Mouse (Mus musculus) liver, embryonic 11.5 days (tissue): Measurements from ENCODE around the gene Pitpna. TPM values are rescaled to one million over a fixed set of nuclear protein-coding genes. Genes with fewer than 3 reads are reported as not detected.
A peak's percentile ranks its signal among the peaks of the same experiment; 100 is the strongest.

ENCODE experiments used
- ATAC-seq: fragments of 200-750 bp; cut with Nextera tagmentation; replicated peaks from 2 replicates; pipeline ENCODE4 v1.8.0; 2017; ENCODE audit warnings: moderate number of reproducible peaks, mild to moderate bottlenecking, moderate TSS enrichment, moderate library complexity; ENCODE audit not compliant: low FRiP score
- DNase-seq: peaks from one replicate; pipeline ENCODE4 v3.0.0-alpha.2; 2017; ENCODE audit warnings: low spot score
- H3K27ac ChIP-seq: fragments of 300-500 bp; sonication (generic); 2 replicates; pipeline ENCODE4 v1.5.1; 2014; ENCODE audit warnings: mild to moderate bottlenecking, low read depth, low read length, control low read depth
- H3K27me3 ChIP-seq: fragments of 300-500 bp; sonication (generic); replicated peaks from 2 replicates; pipeline ENCODE4 v1.6.1; 2014; ENCODE audit warnings: low read length, mixed read lengths; ENCODE audit not compliant: control insufficient read depth, insufficient read depth
- H3K36me3 ChIP-seq: fragments of 300-500 bp; sonication (generic); 2 replicates; pipeline ENCODE4 v1.6.1; 2014; ENCODE audit warnings: mild to moderate bottlenecking, low read length, moderate library complexity, mixed read lengths; ENCODE audit not compliant: control insufficient read depth, insufficient read depth
- H3K4me1 ChIP-seq: fragments of 300-500 bp; sonication (generic); replicated peaks from 2 replicates; pipeline ENCODE4 v1.6.1; 2014; ENCODE audit warnings: low read length, mixed read lengths; ENCODE audit not compliant: control insufficient read depth, insufficient read depth
- H3K4me2 ChIP-seq: fragments of 300-500 bp; sonication (generic); 2 replicates; pipeline ENCODE4 v1.6.1; 2014; ENCODE audit warnings: mild to moderate bottlenecking, control low read depth, moderate library complexity
- H3K4me3 ChIP-seq: fragments of 300-500 bp; sonication (generic); 2 replicates; pipeline ENCODE4 v1.5.1; 2014; ENCODE audit warnings: low read depth, low read length, control low read depth
- H3K9ac ChIP-seq: fragments of 300-500 bp; sonication (generic); 2 replicates; pipeline ENCODE4 v1.6.1; 2014; ENCODE audit warnings: low read depth, low read length, control low read depth
- H3K9me3 ChIP-seq: fragments of 300-500 bp; sonication (generic); 2 replicates; pipeline ENCODE4 v1.6.1; 2016; ENCODE audit warnings: low read length, inconsistent platforms, mixed read lengths; ENCODE audit not compliant: control insufficient read depth
- WGBS: fragments of 180-500 bp; shearing (Covaris S2); extraction: QIAGEN DNeasy Blood & Tissue Kit; methylation state at CpG from one replicate; pipeline ENCODE4 v1.1.7; 2014; 5-methylcytosine and 5-hydroxymethylcytosine counted together
- microRNA-seq: library from miRNA; unstranded; fragments of <30 nt; microRNA quantifications from one replicate; pipeline ENCODE4, GENCODE M21; 2017; ENCODE audit warnings: borderline number of aligned reads
- polyA plus RNA-seq: library from polyadenylated mRNA; unstranded; fragments of >200 nt; fragmentation: Nextera tagmentation; extraction: Ambion mirVana; gene quantifications from 2 replicates; pipeline ENCODE4 v1.2.1, GENCODE M21; 2014

Gene Pitpna
- polyA plus RNA-seq, 1 experiment from 2014 or later: 63.2 TPM

GRCm38 (mm10) chr11:75674875-75675274 lies 87.0 kb downstream of the Pitpna start:
- H3K27me3 ChIP-seq: no peaks in the 10 kb centered on the region
- ATAC-seq (no peak), DNase-seq (no peak)
- 83% methylated on average over 3 of the region's 3 CpGs for WGBS
- H3K4me3 ChIP-seq: no peak overlapping the region
- no peaks in the 10 kb centered on the region for H3K9me3 ChIP-seq
- H3K9ac ChIP-seq: no peak overlapping the region
- 0 out of 2 replicates have a peak, but pooled peaks cover 2% of the 10 kb centered on the region for H3K4me1 ChIP-seq
- no peak overlapping the region for H3K27ac ChIP-seq
- H3K4me2 ChIP-seq: no peak overlapping the region
- peaks cover 30% of the 10 kb centered on the region for H3K36me3 ChIP-seq

- WGBS: 78% methylated on average over 3 of the region's 3 CpGs
- DNase-seq (no peak), ATAC-seq (no peak)
- peak overlapping the region; percentile 93 for H3K4me2 ChIP-seq
- H3K4me1 ChIP-seq: peaks cover 11% of the 10 kb centered on the region
- H3K27ac ChIP-seq: peak overlapping the region; percentile 64
- H3K27me3 ChIP-seq: no peaks in the 10 kb centered on the region
- no peaks in the 10 kb centered on the region for H3K9me3 ChIP-seq
- H3K36me3 ChIP-seq: peaks cover 6% of the 10 kb centered on the region
- H3K4me3 ChIP-seq: peak overlapping the region; percentile 99
- peak overlapping the region; percentile 98 for H3K9ac ChIP-seq
Observed at GRCm38 (mm10) chr11:75677881-75678746, 90.2 kb downstream of the Pitpna start.

Small RNAs within 50 kb of the gene (microRNA-seq; reads per million reads assigned to microRNA genes)
- not detected for gene Mir3971

Other genes starting within 250 kb of the Pitpna start
- gene Rpa1, start 239.8 kb upstream of the Pitpna start, polyA plus RNA-seq: 149 and 154 TPM in 2 replicates
- gene Smyd4, start 239.7 kb upstream of the Pitpna start, polyA plus RNA-seq: 10.4 and 10.9 TPM in 2 replicates
- 217 and 224 TPM in 2 replicates for gene Serpinf1, start 165.4 kb upstream of the Pitpna start, polyA plus RNA-seq
- 321 and 377 TPM in 2 replicates for gene Serpinf2, start 148.5 kb upstream of the Pitpna start, polyA plus RNA-seq
- gene Wdr81, start 133.4 kb upstream of the Pitpna start, polyA plus RNA-seq: 21.8 and 21.9 TPM in 2 replicates
- gene Tlcd2, start 126.4 kb upstream of the Pitpna start, polyA plus RNA-seq: 29.8 and 33.0 TPM in 2 replicates
- 105 and 119 TPM in 2 replicates for gene Prpf8, start 101.3 kb upstream of the Pitpna start, polyA plus RNA-seq
- gene Rilp, start 78.0 kb upstream of the Pitpna start, polyA plus RNA-seq: 1.2 and 1.5 TPM in 2 replicates
- 7.0 and 7.8 TPM in 2 replicates for gene Scarf1, start 74.6 kb upstream of the Pitpna start, polyA plus RNA-seq
- 5.5 and 7.8 TPM in 2 replicates for gene Slc43a2, start 56.4 kb upstream of the Pitpna start, polyA plus RNA-seq
- gene Inpp5k, start 42.9 kb downstream of the Pitpna start, polyA plus RNA-seq: 21.9 and 22.2 TPM in 2 replicates
- gene Myo1c, start 62.4 kb downstream of the Pitpna start, polyA plus RNA-seq: 37.4 and 41.9 TPM in 2 replicates
- 70.4 and 71.1 TPM in 2 replicates for gene Crk, start 91.2 kb downstream of the Pitpna start, polyA plus RNA-seq
- 710 and 755 TPM in 2 replicates for gene Ywhae, start 144.8 kb downstream of the Pitpna start, polyA plus RNA-seq
- gene Doc2b, start 208.0 kb downstream of the Pitpna start, polyA plus RNA-seq: 0.10 and 0.40 TPM in 2 replicates